Mouse (Mus musculus) spleen, adult 2 months (tissue): ENCODE data around the gene Ube2d1.

Experiments used
- CTCF ChIP-seq: fragments of 200-500 bp; IDR thresholded peaks from 2 replicates; pipeline ENCODE4 v1.5.1; 2011; ENCODE audit warnings: mild to moderate bottlenecking, inconsistent platforms; ENCODE audit not compliant: insufficient read depth, insufficient read length, insufficient replicate concordance; ENCODE audit errors: extremely low read depth
- POLR2A ChIP-seq: fragments of 200-500 bp; IDR thresholded peaks from 2 replicates; pipeline ENCODE4 v1.6.1; 2011; ENCODE audit warnings: low read depth, low read length, inconsistent platforms

DNA sequence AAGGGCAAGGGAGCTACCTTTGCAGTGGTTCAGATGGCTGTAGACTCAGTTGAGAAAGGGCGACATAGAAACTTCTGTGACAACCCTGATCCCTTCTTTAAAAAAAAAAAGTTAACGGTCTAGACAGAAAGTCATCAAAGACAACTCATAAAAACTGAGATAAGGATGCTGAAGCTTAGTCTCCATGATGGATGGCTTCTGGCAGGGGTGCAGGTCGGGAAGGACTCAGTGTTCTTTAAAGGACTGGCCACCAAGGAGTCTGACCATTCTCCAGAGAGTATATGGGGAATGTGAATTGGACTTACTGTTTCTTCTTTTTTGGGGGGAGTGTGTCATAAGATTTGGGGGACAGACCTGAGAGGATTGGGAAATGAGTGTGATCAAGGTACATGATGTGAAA, 29.5 kb upstream of the Ube2d1 start:
- TF ChIP-seq POLR2A = no peak
- no peak for TF ChIP-seq CTCF
